Comparison of ENCODE assay signal across 33 mouse cellular contexts in the genomic region with DNA sequence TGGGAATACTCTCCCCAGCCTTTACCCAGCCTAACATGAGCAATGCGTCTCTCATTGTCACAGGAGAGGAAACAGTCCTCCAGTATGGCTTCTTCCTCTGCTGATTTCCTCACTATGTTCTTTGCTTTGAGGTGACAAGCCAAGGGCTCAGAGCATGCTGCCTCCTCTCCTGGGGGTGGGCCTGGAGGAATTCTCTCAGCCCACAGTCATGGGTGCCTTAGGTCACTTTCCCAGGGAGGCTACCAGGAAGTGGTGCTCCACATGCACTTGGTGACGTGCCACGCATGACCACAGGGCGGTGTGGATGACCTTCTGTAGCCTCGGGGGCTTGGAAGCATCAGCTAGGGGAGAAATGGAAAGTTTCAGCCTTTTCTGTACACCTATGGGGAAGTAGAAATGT. TPM values are rescaled to one million over a fixed set of nuclear protein-coding genes. Genes with fewer than 3 reads are reported as not detected.
DNase-seq lines count a peak whose midpoint lies in the region; ATAC-seq and TF ChIP-seq lines count a peak whose summit lies in the region.
"Had no signal": no experiment of that assay in that cellular context is flagged by ENCODE, and none has a peak within 500 bp of the region (broad histone marks: within the 10 kb centered on the region; RNA-seq: fewer than 3 reads in every experiment).

No protein-coding gene starts in this region.

- WGBS in kidney, adult 2 months, result 55% methylated on average over 5 of the region's 5 CpGs

- no peak for DNase-seq in kidney, adult 2 months
- DNase-seq in kidney, postnatal 10 days, result no peak
- DNase-seq in 3T3-L1 (ENCODE audit: low read depth, low spot score) (peak; percentile 58), adipocyte (ENCODE audit: low spot score) (peak; percentile 63)
- DNase-seq: adrenal gland, adult 8-10 months; adrenal gland, postnatal 25 days; cerebellum, adult 11-12 months; cerebellum, adult 8-10 months; cerebellum, postnatal 10 days; cerebellum, postnatal 36 days; embryo, embryonic 11 days; forebrain, postnatal 0 days; gastrocnemius, postnatal 25 days; heart, postnatal 36 days had no signal

- peak overlapping the region; percentile 4; the same call in 1 of the 2 replicates for H3K27ac ChIP-seq in kidney, adult 2 months (ENCODE audit: insufficient read depth, low read depth, low read length)
- H3K27ac ChIP-seq: embryonic facial prominence, embryonic 10.5 days; embryonic facial prominence, embryonic 13.5 days; hindbrain, embryonic 15.5 days had no signal

- no peaks in the 10 kb centered on the region for H3K27me3 ChIP-seq in kidney, adult 2 months (replicated peaks; ENCODE audit: control insufficient read depth, insufficient read depth, low read length)

- no peak for TF ChIP-seq POLR2A in kidney, adult 2 months (IDR thresholded peaks at IDR 0.05; ENCODE audit: low read depth, low read length)

- no peaks in the 10 kb centered on the region; the same call in 1 of the 2 replicates for H3K36me3 ChIP-seq in kidney, adult 2 months (ENCODE audit: control insufficient read depth, insufficient read depth, low read length)
- H3K36me3 ChIP-seq: embryonic facial prominence, embryonic 10.5 days; embryonic facial prominence, embryonic 13.5 days; hindbrain, embryonic 15.5 days had no signal

- no peaks in the 10 kb centered on the region for H3K4me1 ChIP-seq in kidney, adult 2 months (ENCODE audit: control insufficient read depth, insufficient read depth, low read length)

- no peak for ATAC-seq in erythroid progenitor cell, adult 5-6 weeks (replicated peaks; ENCODE audit: low FRiP score, poor library complexity, severe bottlenecking)
- no peak for ATAC-seq in frontal cortex, adult (ENCODE audit: low TSS enrichment)
- ATAC-seq: CD4-positive, CD25-positive, alpha-beta regulatory T cell, adult 4 months; forebrain, embryonic 14.5 days; forebrain, postnatal 0 days; intestine, postnatal 0 days had no signal

- TF ChIP-seq CTCF in kidney, adult 2 months (conservative IDR thresholded peaks at IDR 0.05; ENCODE audit: insufficient read depth, insufficient read length, low read depth, low read length), result no peak

- H3K4me3 ChIP-seq in kidney, adult 2 months (ENCODE audit: insufficient read depth, low read depth, low read length), result no peak overlapping the region
- H3K4me3 ChIP-seq: embryonic facial prominence, embryonic 10.5 days; embryonic facial prominence, embryonic 13.5 days; hindbrain, embryonic 15.5 days had no signal

RNA-seq across cellular contexts. Expression of gene Gal3st1, which starts 12.1 kb away (rescaled TPM):
- polyA plus RNA-seq in kidney, adult 2 months (2012; rRNA removed), result 71.7 and 91.3 TPM in 2 replicates
- total RNA-seq in erythroid progenitor cell, adult 5-6 weeks (2015; ENCODE audit: low replicate concordance), result not detected in 2 replicates
- total RNA-seq in erythroid progenitor cell, adult 5-6 weeks (2017; ENCODE audit: low replicate concordance), result not detected in 2 replicates
- polyA plus RNA-seq: CD4-positive, CD25-positive, alpha-beta regulatory T cell, adult 4 months; heart, embryonic 14.5 days had no signal

RNA-seq across cellular contexts. Expression of gene 4930556J24Rik, which starts 18.9 kb away (rescaled TPM):
- polyA plus RNA-seq in kidney, adult 2 months (2012; rRNA removed), result 0.34 and 0.73 TPM in 2 replicates
- total RNA-seq in erythroid progenitor cell, adult 5-6 weeks (2015; ENCODE audit: low replicate concordance), result not detected in 2 replicates
- not detected in 2 replicates for total RNA-seq in erythroid progenitor cell, adult 5-6 weeks (2017; ENCODE audit: low replicate concordance)
- total RNA-seq: adrenal gland, adult 8-10 months; adrenal gland, postnatal 25 days; forebrain, postnatal 0 days; gastrocnemius, adult 8-10 months; gastrocnemius, postnatal 25 days; granulocyte monocyte progenitor cell, adult 5-6 weeks; heart, adult 8-10 months; heart, postnatal 36 days had no signal
- polyA plus RNA-seq: brain, embryonic 14.5 days; CD4-positive, CD25-positive, alpha-beta regulatory T cell, adult 4 months; forebrain, embryonic 11.5 days; forebrain, embryonic 14.5 days; forebrain, postnatal 0 days; heart, embryonic 14.5 days; heart, postnatal 0 days had no signal

RNA-seq across cellular contexts. Expression of gene Pes1, which starts 31.7 kb away (rescaled TPM):
- 33.3 and 33.8 TPM in 2 replicates for polyA plus RNA-seq in kidney, adult 2 months (2012; rRNA removed)
- total RNA-seq in erythroid progenitor cell, adult 5-6 weeks (2015; ENCODE audit: low replicate concordance), result 5.8 and 6.3 TPM in 2 replicates
- total RNA-seq in erythroid progenitor cell, adult 5-6 weeks (2017; ENCODE audit: low replicate concordance), result 9.8 and 10.5 TPM in 2 replicates

RNA-seq across cellular contexts. Expression of gene Sec14l4, which starts 35.8 kb away (rescaled TPM):
- polyA plus RNA-seq in kidney, adult 2 months (2012; rRNA removed), result 0.36 and 0.39 TPM in 2 replicates
- not detected in 2 replicates for total RNA-seq in erythroid progenitor cell, adult 5-6 weeks (2015; ENCODE audit: low replicate concordance)
- total RNA-seq in erythroid progenitor cell, adult 5-6 weeks (2017; ENCODE audit: low replicate concordance), result not detected in 2 replicates
- total RNA-seq: forebrain, postnatal 0 days; gastrocnemius, adult 8-10 months; gastrocnemius, postnatal 25 days; granulocyte monocyte progenitor cell, adult 5-6 weeks; MEL had no signal
- polyA plus RNA-seq: brain, embryonic 14.5 days; C2C12; CD4-positive, CD25-positive, alpha-beta regulatory T cell, adult 4 months; embryonic facial prominence, embryonic 10.5 days; forebrain, embryonic 11.5 days; forebrain, embryonic 14.5 days; forebrain, postnatal 0 days; heart, embryonic 11.5 days; heart, embryonic 14.5 days; heart, postnatal 0 days; hindbrain, embryonic 11.5 days; hindbrain, embryonic 15.5 days had no signal

Comparison
In these comparisons a context has a peak if more than half of its experiments do, and no peak if none do; other contexts are left out.
1. DNase-seq: peak in 3T3-L1 (single experiment) and adipocyte (single experiment); none in kidney, adult 2 months (single experiment) and kidney, postnatal 10 days (single experiment).